Mouse (Mus musculus) macrophage (primary cell): ENCODE results near the gene Dbp. TPM values are rescaled to one million over a fixed set of nuclear protein-coding genes. Genes with fewer than 3 reads are reported as not detected.

Source experiments
- H3K27ac ChIP-seq: fragments of 350-480 bp; formaldehyde crosslinking; 2 replicates; pipeline ENCODE4 v1.9.0; 2021
- H3K36me3 ChIP-seq: fragments of 350-480 bp; formaldehyde crosslinking; 2 replicates; pipeline ENCODE4 v1.9.0; 2021; ENCODE audit errors: inconsistent target
- H3K4me3 ChIP-seq: fragments of 350-480 bp; formaldehyde crosslinking; 2 replicates; pipeline ENCODE4 v1.9.0; 2021; ENCODE audit errors: inconsistent target
- H3K79me2 ChIP-seq: fragments of 350-480 bp; formaldehyde crosslinking; 2 replicates; pipeline ENCODE4 v1.9.0; 2021; ENCODE audit errors: inconsistent target
- WGBS: methylation state at CpG from one replicate; pipeline ENCODE4 v1.1.7; 2026; ENCODE audit warnings: inconsistent platforms; ENCODE audit not compliant: missing documents; 5-methylcytosine and 5-hydroxymethylcytosine counted together
- polyA plus RNA-seq: library from polyadenylated mRNA; stranded (reverse); fragments of 250-400 nt; gene quantifications from 3 replicates; pipeline ENCODE4 v1.2.4, GENCODE M21; 2018; ENCODE audit warnings: inconsistent platforms

Dbp gene
- polyA plus RNA-seq, 1 experiment from 2014 or later: 52.9 TPM

- 93% methylated on average over 20 of the region's 21 CpGs for WGBS
- Histone ChIP-seq H3K4me3 (no peak overlapping the region), H3K36me3 (peaks cover 43% of the 10 kb centered on the region), H3K27ac (no peak overlapping the region), H3K79me2 (peaks cover 80% of the 10 kb centered on the region)
These were observed 7.3 kb downstream of the Dbp start for GRCm38 (mm10) chr7:45712022-45712757.

DNA sequence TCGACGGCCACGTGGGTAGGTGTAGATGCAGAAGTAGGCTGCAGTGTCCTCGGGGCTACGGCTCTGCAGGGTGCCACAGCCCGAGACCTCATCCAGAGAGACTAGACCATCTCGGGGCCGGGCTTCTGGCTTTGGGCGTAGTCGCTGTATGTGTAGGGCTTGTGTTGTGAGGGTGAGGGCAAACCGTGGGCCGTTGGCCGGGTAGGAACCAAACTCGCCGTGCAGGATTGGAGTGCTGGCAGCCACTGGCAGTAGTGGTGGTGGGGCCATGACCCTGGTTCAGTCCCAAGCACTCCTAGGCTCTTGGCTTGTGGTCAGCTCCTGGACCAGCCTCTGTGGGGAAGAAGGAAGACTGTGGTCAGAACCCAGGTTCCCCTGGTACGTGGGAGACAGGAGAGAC, 8.5 kb downstream of the Dbp start:
- WGBS: 89% methylated on average over 13 of the region's 16 CpGs
- Histone ChIP-seq H3K36me3 (peaks cover 43% of the 10 kb centered on the region), H3K4me3 (no peak overlapping the region), H3K79me2 (peaks cover 85% of the 10 kb centered on the region), H3K27ac (no peak overlapping the region)

DNA sequence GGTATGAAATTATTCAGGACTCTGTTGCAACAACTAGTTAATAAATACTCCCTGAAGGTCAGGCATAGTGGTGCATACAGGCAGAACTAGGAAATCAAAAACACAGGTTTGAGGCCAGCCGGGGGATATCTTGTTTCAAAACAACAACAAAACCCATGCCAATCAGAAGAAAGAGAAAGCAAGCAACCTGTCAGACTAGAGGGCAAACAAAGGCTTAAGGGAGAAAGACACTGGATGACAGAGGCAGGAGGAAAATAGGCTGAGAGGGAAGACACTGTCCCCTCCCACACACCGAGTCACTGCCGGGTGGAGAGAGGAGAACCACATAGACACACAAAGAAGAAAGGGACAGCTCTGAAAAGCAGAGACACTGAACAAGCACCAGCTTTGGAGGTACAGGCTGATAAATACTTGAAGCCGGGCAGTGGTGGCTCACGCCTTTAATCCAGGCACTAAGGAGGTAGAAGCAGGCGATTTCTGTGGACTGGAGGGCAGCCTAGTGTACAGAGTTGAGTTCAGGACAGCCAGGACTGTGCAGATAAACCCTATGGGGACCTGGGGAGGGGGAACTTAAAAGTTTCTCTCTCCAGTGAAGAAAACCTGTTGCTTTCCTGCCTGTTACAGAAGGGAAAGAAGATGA, 9.1 kb downstream of the Dbp start:
- Histone ChIP-seq H3K79me2 (peaks cover 87% of the 10 kb centered on the region), H3K36me3 (peaks cover 43% of the 10 kb centered on the region), H3K27ac (peak overlapping the region; percentile 58), H3K4me3 (peak overlapping the region; percentile 78)
- WGBS: 88% methylated on average over 6 of the region's 6 CpGs

GRCm38 (mm10) chr7:45714630-45715089, 9.8 kb downstream of the Dbp start:
- Histone ChIP-seq H3K36me3 (peaks cover 43% of the 10 kb centered on the region), H3K79me2 (peaks cover 87% of the 10 kb centered on the region), H3K4me3 (peak overlapping the region; percentile 78), H3K27ac (peak overlapping the region; percentile 58)
- WGBS: 14% methylated on average over 14 of the region's 14 CpGs

DNA sequence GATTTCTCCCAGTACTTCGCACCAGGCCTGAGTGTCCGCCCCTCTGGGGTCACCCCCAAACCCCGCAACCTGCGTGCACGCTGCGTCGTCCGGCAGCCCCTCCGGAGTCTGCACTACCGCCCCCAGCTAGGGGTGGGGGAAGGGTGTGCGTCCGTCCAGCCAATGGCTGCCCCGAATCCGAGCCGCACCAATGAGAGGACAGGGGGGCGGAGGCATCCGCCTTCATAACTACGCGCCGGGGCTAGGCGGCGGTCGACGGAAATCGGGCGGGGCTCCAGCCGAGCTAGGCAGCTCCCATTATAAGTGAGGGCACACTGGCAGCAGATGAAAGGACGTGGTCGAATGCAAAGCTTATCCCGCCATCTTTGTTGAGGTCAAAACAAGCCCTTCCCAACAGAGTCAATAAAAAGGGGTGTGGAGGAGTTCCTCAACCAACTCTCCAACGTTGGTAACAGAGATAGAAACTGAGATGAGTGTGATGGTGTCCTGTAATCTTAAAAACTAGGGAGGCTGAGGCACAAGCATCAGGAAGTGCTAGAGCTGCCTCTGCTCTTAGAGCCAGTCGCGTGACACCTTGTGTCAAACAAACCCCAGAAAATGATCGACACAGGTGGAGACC, 10.3 kb downstream of the Dbp start, which contains the start of gene Rpl18:
Rpl18 (plus strand) TSS at position 368 of the 619 bp plus-strand sequence.
- Histone ChIP-seq H3K4me3 (peak within 1 kb of the TSS; percentile 78), H3K36me3 (peaks cover 42% of the 10 kb centered on the region), H3K27ac (peak within 1 kb of the TSS; percentile 98), H3K79me2 (peaks cover 82% of the 10 kb centered on the region)
- WGBS: 6% methylated on average over 34 of the region's 34 CpGs

- WGBS: 31% methylated on average over 19 of the region's 19 CpGs
- Histone ChIP-seq H3K4me3 (peak overlapping the region; percentile 73), H3K36me3 (peaks cover 35% of the 10 kb centered on the region), H3K79me2 (peaks cover 75% of the 10 kb centered on the region), H3K27ac (peak overlapping the region; percentile 98)
These were observed 11.0 kb downstream of the Dbp start for GRCm38 (mm10) chr7:45715741-45716459.

- Histone ChIP-seq H3K4me3 (peak overlapping the region; percentile 73), H3K36me3 (peaks cover 29% of the 10 kb centered on the region)
- 65% methylated on average over 3 of the region's 3 CpGs for WGBS
These were observed 11.6 kb downstream of the Dbp start for GRCm38 (mm10) chr7:45716460-45716857.

GRCm38 (mm10) chr7:45716952-45717917, 12.3 kb downstream of the Dbp start:
- 5% methylated on average over 31 of the region's 31 CpGs for WGBS
- H3K36me3 ChIP-seq: peaks cover 22% of the 10 kb centered on the region

More at GRCm38 (mm10) chr7:45716460-45716857, 11.6 kb downstream of the Dbp start:
- Histone ChIP-seq H3K79me2 (peaks cover 71% of the 10 kb centered on the region), H3K27ac (peak overlapping the region; percentile 98)

GRCm38 (mm10) chr7:45717918-45718297, 13.0 kb downstream of the Dbp start, which contains the start of gene Sphk2:
Gene Sphk2 (minus strand): TSS chr7:45718002.
- peak within 1 kb of the TSS; percentile 98 for H3K27ac ChIP-seq
- H3K36me3 ChIP-seq: peaks cover 15% of the 10 kb centered on the region; the same call in 1 of the 2 replicates
- under 1% methylated on average over 41 of the region's 41 CpGs for WGBS
- H3K4me3 ChIP-seq: peak within 1 kb of the TSS; percentile 81
- H3K79me2 ChIP-seq: peaks cover 56% of the 10 kb centered on the region

More at GRCm38 (mm10) chr7:45716952-45717917, 12.3 kb downstream of the Dbp start:
- Histone ChIP-seq H3K27ac (peak overlapping the region; percentile 98), H3K79me2 (peaks cover 63% of the 10 kb centered on the region), H3K4me3 (peak overlapping the region; percentile 73)

- WGBS: 0% methylated on average over 20 of the region's 20 CpGs
- peaks cover 12% of the 10 kb centered on the region; the same call in 1 of the 2 replicates for H3K36me3 ChIP-seq
- H3K4me3 ChIP-seq: peak overlapping the region; percentile 81
- peaks cover 52% of the 10 kb centered on the region for H3K79me2 ChIP-seq
- peak overlapping the region; percentile 98 for H3K27ac ChIP-seq
These were observed 13.4 kb downstream of the Dbp start for GRCm38 (mm10) chr7:45718331-45718730.

DNA sequence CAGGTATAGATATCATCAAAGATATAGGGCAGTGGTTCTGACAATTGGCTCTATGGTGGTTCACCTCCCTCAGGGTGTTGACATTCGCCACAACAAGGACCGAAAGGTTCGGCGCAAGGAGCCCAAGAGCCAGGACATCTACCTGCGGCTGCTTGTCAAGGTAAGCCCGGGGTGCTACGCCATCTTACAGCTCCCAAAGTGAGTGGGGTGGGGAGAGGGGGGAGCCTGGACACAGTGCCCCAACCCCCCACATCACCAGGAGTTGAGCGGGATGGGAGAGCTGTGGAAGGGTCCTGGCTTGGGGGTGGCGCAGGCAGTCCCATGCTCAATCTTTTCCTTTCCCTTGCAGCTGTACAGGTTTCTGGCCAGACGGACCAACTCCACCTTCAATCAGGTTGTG, 14.3 kb downstream of the Dbp start:
- 91% methylated on average over 10 of the region's 10 CpGs for WGBS
- Histone ChIP-seq H3K27ac (no peak overlapping the region), H3K4me3 (peak overlapping the region; percentile 81; the same call in 1 of the 2 replicates), H3K79me2 (peaks cover 44% of the 10 kb centered on the region), H3K36me3 (peaks cover 9% of the 10 kb centered on the region; the same call in 1 of the 2 replicates)

DNA sequence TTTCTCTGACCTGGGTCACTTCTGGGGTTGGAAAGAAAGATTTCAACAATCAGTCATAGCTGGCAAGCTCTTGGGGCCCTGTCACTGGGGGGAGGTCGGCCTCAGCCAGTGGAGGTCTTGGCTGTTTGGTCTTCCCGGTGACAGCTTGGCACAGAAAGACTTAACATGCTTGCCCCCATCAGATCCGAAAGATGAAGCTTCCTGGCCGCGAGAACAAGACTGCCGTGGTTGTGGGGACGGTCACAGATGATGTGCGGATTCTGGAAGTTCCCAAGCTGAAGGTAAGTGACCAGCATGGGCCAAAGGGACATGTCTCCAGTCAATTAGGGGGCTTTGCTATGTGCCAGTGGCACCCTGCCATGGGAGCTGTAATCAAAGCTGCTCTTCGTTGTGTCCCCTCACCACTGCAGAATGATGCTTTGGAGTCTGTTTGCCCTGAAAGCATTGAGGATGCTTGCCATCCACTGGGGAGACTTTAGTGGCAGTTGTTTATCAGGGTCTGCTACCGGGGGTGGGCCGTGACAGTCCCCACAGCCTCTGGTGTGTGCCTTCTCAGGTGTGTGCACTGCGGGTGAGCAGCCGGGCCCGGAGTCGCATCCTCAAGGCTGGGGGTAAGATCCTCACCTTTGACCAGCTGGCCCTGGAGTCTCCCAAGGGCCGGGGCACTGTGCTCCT, 15.0 kb downstream of the Dbp start:
- peaks cover 9% of the 10 kb centered on the region; the same call in 1 of the 2 replicates for H3K36me3 ChIP-seq
- no peak overlapping the region for H3K4me3 ChIP-seq
- 92% methylated on average over 9 of the region's 16 CpGs for WGBS
- H3K79me2 ChIP-seq: peaks cover 37% of the 10 kb centered on the region
- no peak overlapping the region for H3K27ac ChIP-seq
